Mouse (Mus musculus): Measurements from ENCODE around the gene Lnx2.

GRCm38 (mm10) chr5:147035301-147035700 lies 41.1 kb downstream of the Lnx2 start:
- no peak for TF ChIP-seq CTCF (conservative IDR thresholded peaks at IDR 0.05 in 1 of 2, IDR thresholded peaks at IDR 0.05 in 1 of 2; ENCODE audit: low read depth in 2 of 2, low read length in 2 of 2)
- no peak for TF ChIP-seq MXI1 (IDR thresholded peaks at IDR 0.05; ENCODE audit: low read depth, low read length)
